Mouse (Mus musculus) hindbrain, postnatal 0 days (tissue): ENCODE data around the gene Snapc2. TPM values are rescaled to one million over a fixed set of nuclear protein-coding genes. Genes with fewer than 3 reads are reported as not detected.

Experiments
- ATAC-seq: fragments of 200-750 bp; cut with Nextera tagmentation; 2 replicates; pipeline ENCODE4 v1.8.0; 2017; ENCODE audit warnings: mild to moderate bottlenecking, moderate TSS enrichment, moderate library complexity
- DNase-seq: peaks from one replicate; pipeline ENCODE4 v3.0.0-alpha.2; 2015; ENCODE audit warnings: low spot score
- H3K27ac ChIP-seq: fragments of 300-500 bp; sonication (generic); 2 replicates; pipeline ENCODE4 v1.5.1; 2014; ENCODE audit warnings: mild to moderate bottlenecking
- H3K27me3 ChIP-seq: fragments of 300-500 bp; sonication (generic); 2 replicates; pipeline ENCODE4 v1.6.1; 2014; ENCODE audit warnings: low read length, mixed read lengths; ENCODE audit not compliant: insufficient read depth
- H3K36me3 ChIP-seq: fragments of 300-500 bp; sonication (generic); 2 replicates; pipeline ENCODE4 v1.6.1; 2014; ENCODE audit warnings: low read length, mixed read lengths; ENCODE audit not compliant: insufficient read depth
- H3K4me1 ChIP-seq: fragments of 300-500 bp; sonication (generic); 2 replicates; pipeline ENCODE4 v1.6.1; 2014; ENCODE audit warnings: antibody characterized with exemption, low read length, mixed read lengths; ENCODE audit not compliant: insufficient read depth
- H3K4me2 ChIP-seq: fragments of 300-500 bp; sonication (generic); 2 replicates; pipeline ENCODE4 v1.6.1; 2014; ENCODE audit warnings: low read depth, mild to moderate bottlenecking, low read length, moderate library complexity, mixed read lengths
- H3K4me3 ChIP-seq: fragments of 300-500 bp; sonication (generic); 2 replicates; pipeline ENCODE4 v1.5.1; 2014; ENCODE audit warnings: low read length
- H3K9ac ChIP-seq: fragments of 300-500 bp; sonication (generic); replicated peaks from 2 replicates; pipeline ENCODE4 v1.6.1; 2014; ENCODE audit warnings: mild to moderate bottlenecking, low read length, moderate library complexity, mixed read lengths
- H3K9me3 ChIP-seq: fragments of 300-500 bp; sonication (generic); 2 replicates; pipeline ENCODE4 v1.6.1; 2016; ENCODE audit warnings: low read length, mixed read lengths
- CTCF ChIP-seq: IDR thresholded peaks from 2 replicates; pipeline ENCODE4 v1.5.1; 2016; ENCODE audit warnings: antibody characterized with exemption, control low read depth, low read depth
- WGBS: fragments of 180-500 bp; shearing (Covaris S2); extraction: QIAGEN DNeasy Blood & Tissue Kit; methylation state at CpG from one replicate; pipeline ENCODE4 v1.1.7; 2014; 5-methylcytosine and 5-hydroxymethylcytosine counted together
- polyA plus RNA-seq: library from polyadenylated mRNA; unstranded; fragments of >200 nt; fragmentation: Nextera tagmentation; extraction: Ambion mirVana; gene quantifications from 2 replicates; pipeline ENCODE4 v1.2.1, GENCODE M21; 2015
- total RNA-seq: library from RNA; depleted of rRNA; stranded (reverse); fragments of >200 nt; gene quantifications from 2 replicates; pipeline ENCODE4 v1.2.3, GENCODE M21; 2014

The Snapc2 gene
- total and polyA plus RNA-seq, 2 experiments from 2014 or later, result 65.3 to 91.3 TPM

DNA sequence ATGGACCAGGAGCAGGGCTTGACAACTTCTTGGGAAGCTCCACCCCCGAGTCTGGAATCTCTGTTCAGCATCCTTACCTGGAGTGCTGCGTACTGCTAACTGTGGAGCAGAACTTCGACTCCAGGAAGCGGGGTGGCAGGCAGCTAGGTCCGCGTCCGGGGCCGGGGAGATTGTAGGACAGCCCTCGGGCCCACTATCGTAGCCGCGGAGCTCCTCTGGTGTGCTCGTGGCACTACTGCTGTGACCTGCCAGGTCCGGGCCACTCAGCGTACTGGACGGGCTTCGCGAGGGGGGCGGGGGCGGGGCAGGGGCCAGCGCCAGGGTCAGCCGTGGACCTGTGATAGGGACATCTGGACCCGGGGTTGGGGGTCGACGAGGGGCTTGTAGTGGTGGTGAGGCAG, 40.1 kb upstream of the Snapc2 start:
- H3K9ac ChIP-seq, result peak overlapping the region; percentile 50
- peak overlapping the region; percentile 86 for H3K4me2 ChIP-seq
- peak overlapping the region; percentile 43 for H3K4me3 ChIP-seq
- WGBS, result 2% methylated on average over 25 of the region's 25 CpGs
- peak overlapping the region; percentile 49 for H3K27ac ChIP-seq
- H3K27me3 ChIP-seq, result no peaks in the 10 kb centered on the region
- no peak for TF ChIP-seq CTCF
- DNase-seq (peak; percentile 52), ATAC-seq (peak; percentile 3; the same call in 1 of the 2 replicates)
- H3K4me1 ChIP-seq, result peaks cover 22% of the 10 kb centered on the region
- peaks cover 7% of the 10 kb centered on the region; the same call in 1 of the 2 replicates for H3K36me3 ChIP-seq
- H3K9me3 ChIP-seq, result no peaks in the 10 kb centered on the region

DNA sequence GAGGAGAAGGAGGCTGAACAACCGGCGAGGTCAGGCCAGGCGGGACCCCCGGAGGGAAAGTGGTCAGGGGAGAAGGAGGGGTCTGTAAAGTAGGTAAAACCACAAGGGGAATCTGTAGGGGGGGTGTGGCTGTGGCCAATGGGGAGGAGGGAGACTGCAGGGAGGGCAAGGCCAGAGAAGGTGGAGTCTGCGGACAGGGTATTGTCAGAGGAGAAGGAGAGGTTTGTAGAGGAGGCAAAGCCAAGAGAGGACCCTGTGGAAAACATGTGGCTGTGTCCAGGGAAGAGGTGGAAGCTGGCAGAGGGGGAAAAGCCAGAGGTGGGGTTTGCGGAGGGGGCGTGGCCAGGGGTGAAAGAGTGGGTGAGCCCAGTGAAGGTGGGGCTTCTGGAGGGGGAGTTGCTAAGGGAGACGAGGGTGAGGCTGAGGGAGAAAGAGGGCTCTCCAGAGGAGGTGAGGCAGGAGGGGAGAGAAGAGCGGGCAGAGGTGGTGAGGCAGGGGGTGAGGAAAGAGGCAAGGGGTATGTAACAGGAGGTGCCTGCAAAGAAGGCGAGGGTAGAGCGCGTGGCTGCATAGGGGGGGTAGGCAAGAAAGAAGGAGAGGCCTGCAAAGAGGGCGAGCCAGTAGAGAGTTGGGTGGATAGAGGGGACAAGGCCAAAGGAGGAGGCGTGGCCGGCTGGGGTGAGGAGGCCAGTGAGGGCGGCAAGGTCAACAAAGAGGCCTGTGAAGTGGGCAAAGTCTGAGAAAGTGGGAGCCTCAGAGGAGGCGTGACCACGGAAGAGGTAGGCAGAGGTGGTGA, 39.5 kb upstream of the Snapc2 start:
- Histone ChIP-seq H3K4me3 (peak overlapping the region; percentile 43), H3K9ac (peak overlapping the region; percentile 50), H3K4me2 (peak overlapping the region; percentile 86), H3K27ac (peak overlapping the region; percentile 49), H3K27me3 (no peaks in the 10 kb centered on the region), H3K4me1 (peaks cover 22% of the 10 kb centered on the region), H3K36me3 (peaks cover 7% of the 10 kb centered on the region; the same call in 1 of the 2 replicates), H3K9me3 (no peaks in the 10 kb centered on the region)
- ATAC-seq, result peak; percentile 4; the same call in 1 of the 2 replicates
- peak; percentile 60 for DNase-seq
- 7% methylated on average over 18 of the region's 18 CpGs for WGBS
- no peak for TF ChIP-seq CTCF

DNA sequence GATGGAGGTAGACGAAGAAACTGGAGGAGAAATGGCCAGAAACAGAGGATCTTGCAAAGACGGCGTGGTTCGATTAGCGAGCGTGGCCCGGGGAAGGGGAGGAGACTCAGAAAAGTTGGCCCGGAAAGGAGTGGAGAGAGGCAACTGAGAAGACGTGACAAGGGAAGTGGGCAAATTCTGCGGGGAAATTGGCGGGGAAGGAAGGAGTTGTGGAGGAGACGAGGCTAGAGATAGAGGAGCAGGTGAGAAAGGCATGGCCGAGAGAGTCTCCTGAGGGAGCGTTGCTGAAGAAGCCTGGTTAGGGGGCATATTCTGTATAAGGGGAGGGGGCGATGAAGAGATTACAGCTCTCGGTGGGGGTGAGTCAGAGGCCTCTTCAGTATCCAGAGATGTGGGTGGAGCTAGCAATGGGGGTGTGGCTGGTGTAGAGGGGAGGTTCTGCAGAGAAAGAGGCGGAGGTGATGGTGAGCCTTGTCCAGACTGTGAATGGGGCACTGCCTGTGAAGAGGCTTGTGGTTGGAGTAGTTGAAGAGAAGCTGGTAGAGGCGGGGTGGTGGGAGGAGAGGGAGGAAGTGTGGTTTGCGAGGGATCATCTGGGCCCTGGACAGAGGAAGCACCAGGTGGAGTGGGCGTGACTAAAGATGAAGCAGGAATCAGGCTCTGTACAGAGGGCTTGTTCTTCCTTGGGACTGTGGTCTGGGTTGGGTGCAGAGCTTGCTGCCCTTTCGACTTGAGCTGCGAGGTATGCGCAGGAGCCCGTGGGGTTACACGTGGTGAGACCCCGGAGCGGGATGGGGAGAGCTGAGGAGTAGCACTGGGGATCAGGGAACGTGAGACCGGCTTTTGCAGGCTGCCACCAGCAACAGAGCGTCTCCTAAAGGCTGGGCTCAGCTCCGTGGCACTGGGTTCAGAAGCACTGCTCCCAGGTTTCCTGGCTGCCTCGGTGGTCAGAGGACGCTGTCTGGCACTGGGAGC, 38.6 kb upstream of the Snapc2 start:
- WGBS, result 18% methylated on average over 33 of the region's 33 CpGs

DNA sequence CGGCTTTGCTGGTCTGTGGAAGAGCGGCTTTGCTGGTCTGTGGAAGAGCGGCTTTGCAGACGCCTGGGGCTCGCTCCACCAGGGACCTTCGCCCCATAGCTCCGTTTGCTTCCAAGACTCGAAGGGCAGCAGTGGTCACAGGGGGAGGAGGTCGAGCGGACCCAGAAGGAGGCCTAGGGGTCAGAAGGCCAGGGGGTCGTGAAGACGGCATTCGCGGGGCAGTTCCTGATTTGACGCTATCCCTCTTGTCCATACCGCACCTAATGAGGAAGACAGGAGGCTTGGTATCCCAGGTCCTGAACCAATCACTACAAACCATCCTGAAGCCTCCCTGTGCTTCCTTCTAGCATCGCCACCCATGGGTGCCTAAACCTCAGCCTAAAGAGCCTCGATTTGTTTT, 36.6 kb upstream of the Snapc2 start:
- no peak for TF ChIP-seq CTCF
- WGBS, result 5% methylated on average over 18 of the region's 18 CpGs

More for the DNA sequence above, 38.6 kb upstream of the Snapc2 start:
- 0 out of 2 replicates have a peak, but pooled peaks have one; percentile 1 for ATAC-seq
- Histone ChIP-seq H3K9ac (no peak overlapping the region; the same call in 1 of the 2 replicates), H3K4me3 (peak overlapping the region; percentile 43), H3K4me2 (peak overlapping the region; percentile 86), H3K27me3 (no peaks in the 10 kb centered on the region), H3K9me3 (no peaks in the 10 kb centered on the region), H3K4me1 (peaks cover 22% of the 10 kb centered on the region), H3K36me3 (peaks cover 7% of the 10 kb centered on the region; the same call in 1 of the 2 replicates), H3K27ac (peak overlapping the region; percentile 49; the same call in 1 of the 2 replicates)
- DNase-seq, result peak; percentile 35
- TF ChIP-seq CTCF, result no peak

DNA sequence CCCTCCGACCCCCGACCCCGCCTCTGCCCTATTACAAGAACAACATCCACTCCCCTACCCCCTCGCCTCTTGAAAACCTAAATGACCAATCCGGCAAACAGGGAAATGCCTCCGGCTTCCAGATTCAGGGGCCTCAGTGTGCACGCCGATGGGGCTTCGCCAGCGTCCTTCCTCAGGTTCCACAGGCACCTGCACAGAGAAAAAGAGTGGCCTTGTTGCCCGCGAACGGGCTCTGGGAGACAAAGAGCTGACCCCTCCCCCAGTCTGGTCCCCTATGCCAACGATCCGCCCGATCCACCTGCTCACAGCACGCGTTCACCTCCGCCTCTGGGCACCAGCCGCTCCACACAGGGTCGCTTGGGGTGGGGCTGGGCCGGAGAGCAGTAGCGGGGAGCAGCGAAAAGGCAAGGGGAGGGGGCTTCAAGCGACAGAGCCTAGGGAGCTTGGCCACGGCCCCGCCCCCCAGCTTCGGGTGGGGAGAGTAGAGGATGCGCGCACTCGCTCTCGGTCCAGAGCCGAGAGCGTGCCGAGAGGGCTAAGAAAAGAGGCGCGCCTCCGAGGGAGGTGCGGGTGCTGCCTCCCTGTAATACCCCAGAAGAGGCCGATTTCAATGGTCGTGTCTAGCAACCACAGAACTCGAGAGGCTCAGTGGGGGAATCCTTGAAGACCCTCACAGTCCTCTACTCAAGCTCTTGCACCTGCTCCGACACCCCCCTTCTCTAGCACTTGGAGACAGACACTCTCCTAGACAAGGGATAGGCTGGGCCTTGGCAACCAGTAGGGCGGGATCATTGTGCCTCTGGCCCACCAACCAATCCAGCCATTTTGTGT, 35.9 kb upstream of the Snapc2 start, which contains the start of gene Prr36:
Gene Prr36 (minus strand): TSS at position 669 of the 831 bp plus-strand sequence.
- WGBS, result 1% methylated on average over 44 of the region's 44 CpGs
- Histone ChIP-seq H3K4me3 (peak within 1 kb of the TSS; percentile 68), H3K36me3 (no peaks in the 10 kb centered on the region; the same call in 1 of the 2 replicates), H3K4me2 (peak within 1 kb of the TSS; percentile 81), H3K4me1 (peaks cover 22% of the 10 kb centered on the region), H3K9me3 (no peaks in the 10 kb centered on the region), H3K27ac (peak within 1 kb of the TSS; percentile 95), H3K27me3 (no peaks in the 10 kb centered on the region), H3K9ac (peak within 1 kb of the TSS; percentile 86)
- no peak for TF ChIP-seq CTCF
- peak; percentile 93 for ATAC-seq
- peak; percentile 91 for DNase-seq

More for the DNA sequence above, 36.6 kb upstream of the Snapc2 start:
- peak; percentile 1; the same call in 1 of the 2 replicates for ATAC-seq
- Histone ChIP-seq H3K36me3 (no peaks in the 10 kb centered on the region; the same call in 1 of the 2 replicates), H3K4me1 (peaks cover 22% of the 10 kb centered on the region), H3K9me3 (no peaks in the 10 kb centered on the region), H3K9ac (peak overlapping the region; percentile 86), H3K4me3 (peak overlapping the region; percentile 68), H3K4me2 (peak overlapping the region; percentile 81), H3K27me3 (no peaks in the 10 kb centered on the region), H3K27ac (peak overlapping the region; percentile 95)
- DNase-seq, result no peak

DNA sequence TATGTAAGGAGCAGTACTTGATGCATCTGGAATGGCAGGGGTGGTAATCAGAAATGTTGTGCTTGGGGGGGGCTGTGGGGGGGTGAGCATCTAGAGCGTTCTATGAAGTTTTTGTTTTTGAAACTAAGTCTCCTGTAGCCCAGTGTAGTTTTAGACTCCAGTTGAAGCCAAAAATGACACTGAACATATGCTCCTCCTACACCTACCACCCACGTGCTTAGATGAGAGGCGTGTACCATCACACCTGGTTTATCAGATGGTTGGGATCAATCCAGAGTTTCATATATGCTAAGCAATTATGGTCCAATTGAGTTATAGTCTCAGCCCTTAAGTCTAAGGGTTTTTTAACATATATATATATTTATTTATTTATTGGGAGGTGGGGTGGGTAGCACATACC, 33.3 kb upstream of the Snapc2 start:
- Histone ChIP-seq H3K4me2 (no peak overlapping the region), H3K9me3 (no peaks in the 10 kb centered on the region), H3K4me1 (peaks cover 3% of the 10 kb centered on the region), H3K9ac (no peak overlapping the region), H3K27ac (no peak overlapping the region), H3K4me3 (no peak overlapping the region), H3K36me3 (no peaks in the 10 kb centered on the region; the same call in 1 of the 2 replicates), H3K27me3 (no peaks in the 10 kb centered on the region)
- no peak for ATAC-seq
- no peak for TF ChIP-seq CTCF
- WGBS, result 90% methylated on average over 3 of the region's 3 CpGs
- no peak for DNase-seq
